Mouse (Mus musculus): ENCODE measurements at regions not wholly inside any gene's neighbourhood (a gene's known extent, or its start where the extent isn't known, plus 50 kb on each side); places are given as distances from the start of the nearest gene placed in this dataset.

DNA sequence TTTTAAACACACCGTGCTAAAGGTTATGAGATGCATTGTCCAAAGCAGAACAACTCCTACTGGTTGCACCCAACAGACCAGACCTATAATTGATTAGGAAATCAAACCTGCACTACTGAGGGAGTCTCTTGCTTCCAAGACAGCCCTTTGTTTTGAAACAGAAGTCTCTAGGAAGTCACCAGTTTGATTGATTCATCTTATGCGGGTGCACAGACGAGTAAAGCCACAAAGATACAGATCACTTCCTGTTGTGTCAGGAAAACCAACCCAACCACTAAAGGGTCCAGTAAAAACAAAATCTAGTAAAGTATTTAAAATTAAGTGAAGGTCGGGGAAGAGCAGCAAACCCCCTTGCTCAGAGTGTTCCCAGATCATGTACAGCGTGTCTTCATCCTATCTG lies 58.3 kb upstream of the N6amt1 start:
- no peak for DNase-seq (ENCODE audit: low read depth, low spot score)

DNA sequence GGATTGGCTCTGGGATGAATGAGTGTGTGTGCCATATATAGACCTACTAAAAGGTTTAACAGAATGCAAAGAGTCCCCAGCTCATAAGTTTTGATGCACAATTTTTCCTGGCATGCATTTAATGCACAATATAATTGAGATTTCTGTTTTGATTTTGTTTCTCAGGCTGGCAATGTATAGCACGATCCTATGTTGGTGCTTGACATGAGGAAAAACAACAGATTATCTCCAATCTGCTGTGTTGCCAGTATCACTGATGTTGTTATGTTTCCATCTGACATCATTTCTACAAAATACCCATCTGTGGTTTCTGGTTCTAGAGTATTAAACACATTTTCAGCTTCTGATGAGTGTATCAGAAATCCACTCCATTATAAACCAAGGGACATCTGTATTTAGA lies 61.2 kb upstream of the N6amt1 start:
- DNase-seq (ENCODE audit: low read depth, low spot score): no peak

- no peak for DNase-seq (ENCODE audit: low read depth, low spot score)
Observed at GRCm38 (mm10) chr16:87291716-87292115, 62.3 kb upstream of the N6amt1 start.

- no peak for DNase-seq (ENCODE audit: low read depth, low spot score)
Observed at GRCm38 (mm10) chr16:87285639-87286038, 68.3 kb upstream of the N6amt1 start.

DNA sequence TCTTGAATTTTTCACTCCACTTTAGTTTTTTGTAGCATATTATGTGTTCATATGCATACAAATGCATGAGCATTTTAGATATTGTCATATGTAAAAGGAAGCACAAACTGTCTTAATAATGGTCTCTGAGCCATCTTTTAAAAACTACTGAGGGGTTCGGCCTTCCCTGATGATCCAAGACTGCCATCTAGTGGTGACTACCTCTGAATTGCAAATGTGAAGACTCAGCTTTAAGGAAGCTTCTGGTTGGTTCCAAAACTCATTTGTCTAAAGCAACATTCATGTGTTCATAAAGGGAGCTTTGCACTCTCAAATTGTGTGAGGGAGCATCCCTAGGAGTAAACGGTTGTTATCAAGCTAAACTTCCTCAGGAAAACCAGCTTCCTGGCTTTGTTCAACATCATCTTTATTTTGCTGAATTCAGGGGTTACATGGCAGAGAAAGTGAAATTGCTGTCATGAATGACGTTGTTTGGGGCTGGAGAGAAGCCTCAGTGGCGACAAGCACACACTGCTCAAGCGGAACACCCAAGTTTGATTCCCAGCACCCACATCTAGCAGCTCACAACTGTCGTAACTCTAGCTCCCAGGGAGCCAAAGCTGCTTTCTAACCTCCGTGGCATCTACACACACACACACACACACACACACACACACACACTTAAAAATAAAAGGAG lies 69.0 kb upstream of the N6amt1 start:
- peak; percentile 13 for DNase-seq (ENCODE audit: low read depth, low spot score)

GRCm38 (mm10) chr16:87278518-87278917 lies 75.5 kb upstream of the N6amt1 start:
- no peak for DNase-seq (ENCODE audit: low read depth, low spot score)

GRCm38 (mm10) chr16:87272363-87272762 lies 81.6 kb upstream of the N6amt1 start:
- DNase-seq (ENCODE audit: low read depth, low spot score): no peak

DNA sequence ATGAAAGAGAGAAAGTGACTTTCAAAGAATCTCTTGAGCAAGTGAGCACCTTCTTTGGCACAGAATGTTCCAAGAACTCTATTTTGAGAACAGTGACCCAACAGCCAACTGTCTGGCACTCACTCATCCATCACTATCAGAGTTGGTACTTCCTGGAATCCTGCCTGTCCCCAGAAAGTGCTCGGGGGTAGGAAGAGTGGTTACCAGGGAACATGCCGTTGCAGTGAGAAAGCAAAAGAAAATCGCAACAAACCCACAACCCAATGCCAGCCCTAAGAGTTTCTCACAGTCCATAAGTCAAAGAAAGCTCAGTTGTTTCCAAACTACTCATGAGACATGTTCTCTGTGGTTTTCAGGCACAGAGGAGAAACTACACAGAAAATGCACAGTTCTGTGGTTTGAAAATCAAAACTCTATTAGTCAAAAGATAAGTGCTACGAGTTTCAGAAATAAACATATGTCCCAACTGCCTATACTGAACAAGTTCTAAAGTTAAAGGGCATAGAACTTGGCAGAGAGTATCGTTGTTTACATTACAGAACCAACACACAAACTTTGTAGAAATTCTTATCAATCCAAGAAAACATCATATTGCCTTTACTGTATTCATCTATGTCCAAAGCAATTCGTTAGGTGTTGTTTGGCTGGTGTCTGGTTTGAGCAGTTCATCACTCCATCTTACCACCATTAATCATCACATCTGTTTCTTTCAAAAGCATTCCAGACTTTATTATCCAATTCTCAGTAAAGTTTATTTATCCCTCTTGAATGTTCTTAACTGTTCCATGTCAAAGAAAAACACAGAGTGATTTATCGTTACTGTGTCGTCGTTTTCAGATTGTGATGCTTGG lies 85.8 kb upstream of the N6amt1 start:
- no peak for DNase-seq (ENCODE audit: low read depth, low spot score)

GRCm38 (mm10) chr16:87267517-87267916 lies 86.5 kb upstream of the N6amt1 start:
- no peak for DNase-seq (ENCODE audit: low read depth, low spot score)

- no peak for DNase-seq (ENCODE audit: low read depth, low spot score)
Observed at GRCm38 (mm10) chr16:87263571-87263970, 90.4 kb upstream of the N6amt1 start.

- no peak for DNase-seq (ENCODE audit: low read depth, low spot score)
Observed at GRCm38 (mm10) chr16:87263041-87263440, 90.9 kb upstream of the N6amt1 start.

GRCm38 (mm10) chr16:87262497-87262896 lies 91.5 kb upstream of the N6amt1 start:
- DNase-seq (ENCODE audit: low read depth, low spot score): no peak

DNA sequence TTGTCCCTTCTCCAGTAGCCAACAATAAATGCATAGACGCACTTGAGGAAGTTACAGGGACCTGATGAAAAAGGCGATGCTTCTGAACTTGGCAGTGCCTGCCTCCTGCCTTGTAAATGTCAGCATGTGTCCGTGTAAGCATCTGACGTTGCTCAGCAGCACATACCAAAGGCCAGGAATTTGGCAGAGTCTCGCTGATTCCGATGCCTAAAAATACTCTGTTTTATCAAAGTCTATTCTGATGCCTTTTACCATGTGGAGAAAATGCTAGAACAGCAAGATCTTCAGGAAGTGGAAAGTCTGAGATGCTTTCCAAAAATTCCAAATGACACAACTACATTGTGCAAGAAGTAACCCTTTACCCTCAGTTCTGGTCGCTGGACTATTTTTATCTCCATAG lies 92.5 kb upstream of the N6amt1 start:
- no peak for DNase-seq (ENCODE audit: low read depth, low spot score)

DNA sequence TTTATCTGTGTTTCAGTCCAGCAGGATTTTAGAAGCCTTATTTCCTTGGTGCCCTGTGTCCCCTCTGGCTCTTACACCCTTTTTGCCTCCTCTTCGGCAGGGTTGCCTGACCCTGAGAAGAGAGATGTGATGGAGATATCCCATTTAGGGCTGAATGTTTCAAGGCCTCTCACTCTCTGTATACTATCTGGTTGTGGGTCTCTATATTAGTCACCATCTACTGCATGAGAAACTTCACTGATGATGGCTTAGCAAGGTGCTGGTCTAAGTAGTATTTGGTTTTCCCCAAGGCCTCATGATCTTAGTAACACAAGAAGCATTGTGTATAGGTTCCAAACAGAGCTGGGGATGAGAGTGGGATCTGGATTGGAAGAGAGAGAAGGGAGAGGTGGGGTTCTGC lies 99.2 kb upstream of the N6amt1 start:
- DNase-seq (ENCODE audit: low read depth, low spot score): no peak

- no peak for DNase-seq (ENCODE audit: low read depth, low spot score)
Observed at GRCm38 (mm10) chr16:87250531-87250930, 103.5 kb upstream of the N6amt1 start.

GRCm38 (mm10) chr16:87249903-87250302 lies 104.1 kb upstream of the N6amt1 start:
- DNase-seq (ENCODE audit: low read depth, low spot score): peak; percentile 38

DNA sequence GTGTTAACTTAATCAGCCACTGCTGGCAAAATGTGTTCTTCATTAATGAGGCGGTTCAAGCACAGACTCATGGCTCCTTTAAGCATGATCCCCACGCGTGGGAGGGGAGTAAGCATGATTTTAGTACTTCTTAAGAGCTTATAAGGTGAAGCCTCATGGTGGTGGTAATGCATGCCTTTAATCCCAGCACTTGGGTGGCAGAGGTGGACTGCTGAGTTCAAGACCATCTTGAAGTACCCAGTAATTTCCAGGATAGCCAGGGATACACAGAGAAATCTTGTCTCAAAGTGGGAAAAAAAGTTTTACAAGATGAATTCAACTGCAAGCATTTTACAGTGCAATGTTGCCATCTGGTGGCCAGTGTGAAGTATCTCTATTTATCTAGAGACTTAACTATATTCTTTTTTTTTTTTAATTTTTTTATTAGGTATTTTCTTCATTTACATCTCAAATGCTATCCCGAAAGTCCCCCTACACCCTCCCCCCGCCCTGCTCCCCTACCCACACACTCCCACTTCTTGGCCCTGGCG lies 105.4 kb upstream of the N6amt1 start:
- no peak for DNase-seq (ENCODE audit: low read depth, low spot score)

GRCm38 (mm10) chr16:87245933-87246791 lies 107.8 kb upstream of the N6amt1 start:
- DNase-seq (ENCODE audit: low read depth, low spot score): peak; percentile 24

- DNase-seq (ENCODE audit: low read depth, low spot score): no peak
Observed at GRCm38 (mm10) chr16:87245441-87245840, 108.5 kb upstream of the N6amt1 start.

DNA sequence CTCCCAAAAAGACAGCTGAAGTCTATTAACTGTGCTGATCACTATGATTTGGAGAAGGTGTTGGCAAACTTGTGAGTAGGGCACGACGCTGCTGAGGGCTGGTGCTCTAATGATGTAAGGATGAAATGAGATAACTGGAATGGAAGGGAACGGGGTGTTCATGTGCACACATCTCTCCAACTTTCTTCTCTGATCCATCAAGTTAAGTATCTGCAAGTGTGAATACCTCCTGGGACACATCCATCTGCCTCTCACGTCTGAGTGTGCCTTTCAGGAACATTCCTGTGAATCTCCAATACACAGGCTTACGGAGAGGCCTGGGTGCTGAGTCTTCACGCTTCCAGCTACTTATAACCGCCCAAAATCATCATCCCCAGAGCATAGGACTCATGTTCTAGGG lies 112.0 kb upstream of the N6amt1 start:
- DNase-seq (ENCODE audit: low read depth, low spot score): no peak

- DNase-seq (ENCODE audit: low read depth, low spot score): no peak
Observed at GRCm38 (mm10) chr16:87239105-87239504, 114.9 kb upstream of the N6amt1 start.

- no peak for DNase-seq (ENCODE audit: low read depth, low spot score)
Observed at GRCm38 (mm10) chr16:87234199-87234598, 119.8 kb upstream of the N6amt1 start.
